Mouse (Mus musculus) erythroblast, adult 5-6 weeks (primary cell): Measurements from ENCODE around the gene Baz1b. TPM values are rescaled to one million over a fixed set of nuclear protein-coding genes. Genes with fewer than 3 reads are reported as not detected.
"Not testable (repeated sequence)": the region's sequence is repeated elsewhere in the genome, so short reads cannot be mapped to it uniquely, and the experiment has no call there.

ENCODE experiments used
- ATAC-seq: replicated peaks from 2 replicates; pipeline ENCODE4 v1.8.0; 2016; ENCODE audit warnings: moderate number of reproducible peaks, mild to moderate bottlenecking, moderate TSS enrichment, inconsistent platforms; ENCODE audit not compliant: poor library complexity, low FRiP score, severe bottlenecking
- total RNA-seq, 2 experiments: library from RNA; stranded (forward) in 1 of 2; stranded (reverse) in 1 of 2; fragments of 150-400 nt in 1 of 2; fragments of 200-764, 138-1000 nt in 1 of 2; gene quantifications; 2 replicates each; pipeline versions ENCODE4 v1.2.3 to v1.2.4; 2015 to 2017; ENCODE audit warnings: low replicate concordance in 2 of 2

Gene Baz1b
- total RNA-seq, 2 experiments from 2014 or later = 39.8 to 91.2 TPM

DNA sequence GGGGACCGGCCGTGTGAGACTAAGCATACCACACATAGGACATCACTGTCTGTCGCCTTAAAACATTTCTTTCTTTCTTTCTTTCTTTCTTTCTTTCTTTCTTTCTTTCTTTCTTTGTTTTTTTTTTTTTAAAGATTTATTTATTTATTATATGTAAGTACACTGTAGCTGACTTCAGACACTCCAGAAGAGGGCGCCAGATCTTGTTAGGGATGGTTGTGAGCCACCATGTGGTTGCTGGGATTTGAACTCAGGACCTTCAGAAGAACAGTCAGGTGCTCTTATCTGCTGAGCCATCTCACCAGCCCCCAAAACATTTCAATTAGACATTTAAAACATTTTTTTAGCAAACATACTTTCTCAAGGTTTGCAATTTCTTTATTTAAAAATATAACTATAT, 38.8 kb downstream of the Baz1b start:
- not testable (repeated sequence) for ATAC-seq

- ATAC-seq = no peak
These were observed 43.1 kb downstream of the Baz1b start for GRCm38 (mm10) chr5:135230186-135230585.

DNA sequence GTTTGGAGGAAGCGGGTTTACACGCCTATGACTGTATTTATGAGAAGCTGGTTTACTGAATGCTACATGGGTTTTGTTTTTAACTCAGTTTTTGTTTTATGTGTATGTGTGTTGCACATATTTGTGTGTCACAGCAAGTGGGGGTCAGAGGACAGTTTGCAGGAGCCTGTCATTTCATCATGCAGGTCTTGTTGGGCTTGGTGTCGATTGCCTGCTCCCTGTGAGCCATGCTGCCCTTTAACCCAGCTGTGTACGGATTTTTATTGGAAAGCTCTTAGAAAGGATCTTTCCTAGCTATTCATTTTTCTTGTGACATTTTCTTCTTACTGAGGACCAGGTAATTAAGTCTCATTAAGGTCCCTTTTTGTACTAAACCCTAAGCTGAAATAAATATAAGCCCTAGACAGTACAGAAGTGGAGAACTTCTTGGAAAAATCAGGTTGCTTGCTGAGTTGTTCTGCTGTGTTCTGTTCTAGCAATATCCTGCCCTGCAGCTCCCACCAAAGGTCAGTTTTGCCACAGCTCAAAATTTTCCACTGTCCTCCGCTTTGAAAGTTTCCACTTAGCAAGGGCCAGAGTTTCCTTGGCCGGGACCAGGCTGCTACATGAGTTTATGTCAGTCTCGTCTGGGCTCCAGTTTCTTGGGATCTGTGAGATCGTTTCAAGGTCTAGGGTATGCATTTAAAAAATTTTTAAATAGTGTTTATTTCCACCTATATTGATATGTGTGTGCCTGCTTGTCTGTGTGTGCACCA, 46.3 kb downstream of the Baz1b start:
- ATAC-seq = no peak

DNA sequence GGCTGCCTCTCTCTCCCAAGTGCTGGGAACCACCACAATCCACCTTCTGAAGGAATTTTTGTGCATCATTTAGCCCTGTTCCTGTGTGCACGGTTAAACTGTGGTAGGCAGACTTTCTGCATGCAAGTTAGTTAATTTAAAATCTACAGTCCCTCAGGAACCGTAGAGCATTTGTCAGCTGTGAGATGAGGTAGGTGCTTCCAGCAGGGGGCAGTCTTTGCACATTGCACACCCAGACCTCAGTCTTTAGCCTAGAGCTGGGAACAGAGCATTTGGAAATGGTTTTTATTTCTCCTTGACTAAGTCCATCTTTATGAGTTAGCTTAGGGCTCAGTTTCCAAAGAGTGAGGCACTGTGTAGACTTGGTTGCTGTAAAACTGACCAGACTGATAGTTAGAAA, 49.5 kb downstream of the Baz1b start:
- ATAC-seq = peak; percentile 68

DNA sequence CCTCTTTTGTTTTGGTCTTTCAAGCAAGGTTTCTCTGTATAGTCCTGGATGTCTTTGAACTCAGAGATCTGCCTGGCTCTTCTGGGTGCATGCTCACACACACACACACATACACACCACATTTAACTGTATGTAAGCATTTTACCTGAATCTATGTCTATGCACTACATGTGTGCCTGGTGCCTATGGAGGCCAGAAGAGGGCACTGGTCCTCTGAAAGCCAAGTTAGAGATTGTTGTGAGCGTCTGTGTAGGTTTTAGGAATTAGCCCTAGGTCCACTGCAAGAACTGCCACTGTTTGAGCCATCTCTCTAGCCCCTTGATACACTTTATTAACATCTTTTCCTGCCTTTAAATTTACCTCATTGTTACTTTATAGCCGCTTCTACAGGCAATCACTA, 51.8 kb downstream of the Baz1b start:
- no peak for ATAC-seq

- no peak for ATAC-seq
These were observed 54.4 kb downstream of the Baz1b start for GRCm38 (mm10) chr5:135241474-135241873.

GRCm38 (mm10) chr5:135242136-135242535, 55.1 kb downstream of the Baz1b start:
- ATAC-seq = no peak

DNA sequence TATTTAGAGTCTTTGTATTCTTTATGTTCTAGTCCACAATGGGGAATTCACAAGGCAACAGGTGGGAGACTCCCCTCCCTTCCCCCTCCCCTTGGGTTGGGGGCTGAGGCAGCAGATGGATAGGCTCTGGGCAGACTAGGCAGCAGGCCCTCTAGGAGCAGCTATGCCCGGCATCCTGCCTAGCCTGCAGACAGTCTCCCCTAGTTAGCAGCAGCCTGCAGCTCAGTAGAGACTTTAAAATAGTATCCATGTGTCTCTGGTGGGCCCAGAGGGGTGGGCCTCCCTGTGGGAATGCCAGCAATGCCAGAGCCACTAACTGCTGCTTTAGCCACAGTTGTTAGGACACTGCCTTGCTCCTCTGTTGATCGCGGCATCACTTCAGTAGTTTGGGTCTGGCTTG, 55.5 kb downstream of the Baz1b start:
- ATAC-seq = no peak

- ATAC-seq = no peak
These were observed 56.1 kb downstream of the Baz1b start for GRCm38 (mm10) chr5:135243166-135243565.

- no peak for ATAC-seq
These were observed 59.5 kb downstream of the Baz1b start for GRCm38 (mm10) chr5:135246531-135246930.

GRCm38 (mm10) chr5:135247337-135247736, 60.3 kb downstream of the Baz1b start:
- ATAC-seq = no peak

- no peak for ATAC-seq
These were observed 62.1 kb downstream of the Baz1b start for GRCm38 (mm10) chr5:135248956-135249676.

DNA sequence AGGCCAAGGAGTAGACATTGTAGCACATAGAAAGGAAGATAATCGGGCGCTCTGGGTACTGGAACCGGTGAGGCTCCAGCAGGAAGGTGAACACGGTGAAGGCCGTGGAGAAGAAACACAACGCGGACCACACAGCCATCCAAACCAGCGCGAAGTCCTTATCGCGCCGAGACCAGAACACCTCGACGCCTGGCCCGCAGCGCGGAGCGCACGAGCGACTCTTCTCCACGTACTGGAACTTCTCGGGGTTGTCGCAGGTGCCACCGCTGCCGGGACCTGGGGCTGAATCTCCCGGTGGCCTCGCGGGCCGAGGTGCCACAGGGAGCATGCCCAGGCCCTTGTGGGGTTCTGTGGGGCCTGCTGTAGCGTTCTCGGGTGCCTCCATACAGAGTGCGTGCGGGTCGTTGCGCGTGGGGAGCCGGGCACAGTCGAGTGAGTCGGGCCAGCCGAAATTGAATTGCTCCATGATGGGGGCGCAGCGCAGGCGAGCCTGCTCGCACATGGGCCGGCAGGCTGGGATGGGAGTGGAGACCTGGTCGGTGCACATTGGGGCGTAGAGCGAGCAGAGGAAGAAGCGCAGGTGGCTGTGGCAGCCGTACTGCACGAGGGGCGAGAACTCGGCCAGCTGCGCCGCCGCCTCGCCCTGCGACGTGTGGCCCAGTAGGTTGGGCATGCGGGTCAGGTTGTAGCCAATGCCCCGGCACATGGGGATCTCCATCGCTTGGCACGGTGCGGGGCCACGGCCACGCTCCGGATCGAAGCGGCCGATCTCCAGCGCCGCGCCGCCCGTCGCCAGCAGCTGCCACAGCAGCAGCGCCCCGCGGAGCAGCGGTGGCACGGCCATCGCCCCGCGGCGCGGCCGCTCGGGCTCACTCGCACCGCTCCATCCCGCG, 63.4 kb downstream of the Baz1b start:
- no peak for ATAC-seq

GRCm38 (mm10) chr5:135251079-135251454, 64.0 kb downstream of the Baz1b start, which contains the start of gene Fzd9:
TSS of gene Fzd9 (minus strand) at chr5:135251230.
- ATAC-seq = peak; percentile 79

DNA sequence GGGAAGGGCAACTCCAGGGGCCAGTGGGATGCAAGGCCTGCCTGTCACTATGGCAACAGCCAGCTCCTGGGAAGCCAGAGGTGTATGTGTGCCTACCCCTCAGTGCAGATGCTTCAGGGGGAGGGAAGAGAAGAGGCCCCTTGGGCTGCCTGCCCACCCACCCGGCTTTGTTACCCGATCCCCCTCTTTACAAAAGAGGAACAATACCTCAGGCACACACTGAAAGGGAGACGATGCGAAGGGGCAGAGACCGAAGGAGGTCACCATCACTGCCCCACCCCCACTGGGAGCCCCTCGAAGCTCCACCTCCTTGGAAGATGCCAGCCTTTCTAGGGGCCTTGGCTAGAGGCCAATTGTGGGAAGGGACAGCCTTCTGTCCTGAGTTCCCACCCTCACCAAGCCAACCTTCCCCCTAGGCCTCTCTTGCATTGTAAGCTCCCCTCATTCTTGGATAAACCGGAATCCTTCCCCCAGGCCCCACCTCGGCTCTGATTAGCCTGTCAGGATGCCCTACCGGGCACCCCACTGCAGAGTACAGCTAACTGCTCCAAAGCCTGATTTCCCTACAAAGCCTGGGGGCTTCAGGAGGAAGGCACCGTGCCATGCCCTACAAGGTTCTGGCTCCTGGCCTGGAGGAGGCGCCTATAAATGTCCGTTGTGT, 66.8 kb downstream of the Baz1b start:
- ATAC-seq = no peak

DNA sequence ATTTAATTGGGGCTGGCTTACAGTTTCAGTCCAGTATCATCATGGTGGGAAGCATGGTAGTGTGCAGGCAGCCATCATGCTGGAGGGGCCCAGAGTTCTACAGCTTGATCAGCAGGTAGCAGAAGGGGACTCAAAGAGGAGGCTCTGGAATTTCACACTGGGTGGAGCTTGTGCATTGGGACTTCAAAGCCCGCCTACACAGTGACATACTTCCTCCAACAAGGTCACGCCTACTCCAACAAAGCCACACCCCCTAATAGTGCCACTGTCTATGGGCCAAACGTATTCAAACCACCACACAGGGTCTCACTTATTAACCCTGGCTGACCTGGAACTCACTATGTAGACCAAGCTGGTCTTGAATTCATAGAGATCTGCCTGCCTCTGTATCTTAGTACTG, 69.1 kb downstream of the Baz1b start:
- ATAC-seq = no peak

GRCm38 (mm10) chr5:135257559-135257958, 70.5 kb downstream of the Baz1b start:
- no peak for ATAC-seq

- no peak for ATAC-seq
These were observed 71.5 kb downstream of the Baz1b start for GRCm38 (mm10) chr5:135258280-135259150.
